Mouse (Mus musculus) lung, postnatal 25 days (tissue): ENCODE results near the gene Slc35f3.
A peak's percentile ranks its signal among the peaks of the same experiment; 100 is the strongest.
"Not testable (repeated sequence)": the region's sequence is repeated elsewhere in the genome, so short reads cannot be mapped to it uniquely, and the experiment has no call there.

ENCODE experiments used
- DNase-seq: peaks from one replicate; pipeline ENCODE4 v3.0.0; 2022; ENCODE audit warnings: low spot score

The Slc35f3 gene

DNA sequence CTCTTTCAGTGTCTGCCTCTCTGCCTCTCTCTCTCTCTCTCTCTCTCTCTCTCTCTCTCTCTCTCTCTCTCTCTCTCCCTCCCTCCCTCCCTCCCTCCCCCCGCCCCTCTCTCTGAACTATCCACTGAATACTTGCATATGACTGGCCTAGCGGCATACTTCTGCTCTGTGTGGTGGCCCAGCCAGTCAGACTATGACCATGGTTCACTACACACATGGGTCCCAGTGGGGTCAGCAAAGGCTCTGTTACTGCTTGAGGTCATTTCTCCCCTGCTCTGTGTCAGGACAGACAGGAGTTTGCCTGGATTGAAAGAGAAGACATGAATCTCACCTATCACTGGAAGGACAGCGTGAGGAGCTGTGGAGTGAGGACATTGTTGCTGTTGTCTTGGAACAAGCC lies 40.5 kb downstream of the Slc35f3 start:
- no peak for DNase-seq

DNA sequence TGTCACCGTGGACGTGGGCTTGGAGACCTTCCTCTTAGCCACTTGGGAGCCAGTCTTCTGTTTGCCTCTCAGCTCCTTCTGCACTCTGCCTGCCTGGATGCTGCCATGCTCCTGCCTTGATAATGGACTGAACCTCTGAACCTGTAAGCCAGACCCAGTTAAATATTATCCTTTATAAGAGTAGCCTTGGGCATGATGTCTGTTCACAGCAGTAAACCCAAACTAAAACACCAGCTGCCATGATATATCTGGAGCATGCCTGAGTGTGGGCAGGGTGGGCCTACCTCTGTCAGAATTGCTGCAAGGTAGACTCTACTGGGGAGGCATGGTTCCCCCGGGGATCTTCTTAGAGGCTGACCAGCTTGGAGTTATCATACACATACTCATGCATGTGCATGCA lies 41.0 kb downstream of the Slc35f3 start:
- DNase-seq: no peak

DNA sequence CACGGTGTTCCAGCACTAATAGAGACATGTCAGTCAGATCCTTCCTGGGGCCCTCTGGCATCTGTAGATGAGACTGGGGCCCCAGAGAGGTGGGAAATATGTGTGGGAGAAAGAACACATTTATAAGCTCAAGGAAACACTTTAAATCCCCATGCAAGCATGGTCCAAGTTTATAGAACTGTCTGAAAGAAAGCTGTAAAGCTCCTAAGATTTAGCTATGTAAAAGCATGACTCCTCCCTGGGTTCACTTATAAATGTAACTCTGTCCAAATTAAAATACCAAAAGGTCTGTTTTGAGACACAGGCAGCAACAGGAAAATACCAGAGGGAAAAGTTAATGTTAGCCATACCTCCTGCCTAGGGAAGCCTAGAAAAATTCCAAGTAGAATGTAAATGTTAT lies 42.8 kb downstream of the Slc35f3 start:
- no peak for DNase-seq

- no peak for DNase-seq
Observed at GRCm38 (mm10) chr8:126343427-126343826, 45.1 kb downstream of the Slc35f3 start.

DNA sequence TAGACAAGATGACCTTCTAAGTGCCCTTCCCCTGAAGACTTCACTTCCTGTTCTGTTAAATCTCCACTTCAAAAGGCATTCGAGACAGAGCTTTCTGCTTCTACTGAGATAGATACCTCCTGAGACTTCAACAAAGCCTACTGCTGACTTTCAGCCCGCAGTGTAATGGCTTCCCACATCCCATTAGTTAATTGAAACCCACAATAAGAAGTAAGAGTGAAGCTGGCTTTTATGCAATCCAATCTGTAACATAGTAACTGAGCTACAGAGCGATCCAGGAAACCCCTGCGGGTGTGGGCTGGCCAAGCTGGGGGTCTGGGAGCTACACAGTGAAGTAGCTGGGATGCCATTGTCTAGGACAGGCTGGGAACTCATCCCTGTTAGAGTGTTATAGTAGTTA lies 46.7 kb downstream of the Slc35f3 start:
- no peak for DNase-seq

DNA sequence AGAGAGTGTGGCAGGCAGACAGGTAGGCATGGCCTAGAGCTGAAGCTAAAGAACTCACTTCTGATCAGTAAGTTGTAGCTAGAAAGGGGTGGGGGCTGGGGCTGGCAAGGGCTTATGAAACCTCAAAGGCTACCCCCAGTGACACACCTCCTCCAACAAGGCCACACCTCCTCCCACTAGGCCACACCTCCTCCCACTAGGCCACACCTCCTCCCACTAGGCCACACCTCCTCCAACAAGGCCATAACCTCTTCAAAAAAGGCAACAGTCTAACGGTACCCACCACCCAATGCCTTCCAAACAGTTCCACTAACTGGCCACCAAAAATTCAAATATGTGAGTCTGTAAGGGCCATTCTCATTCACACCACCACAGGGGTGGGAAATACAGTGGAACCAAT lies 54.9 kb downstream of the Slc35f3 start:
- DNase-seq: no peak

DNA sequence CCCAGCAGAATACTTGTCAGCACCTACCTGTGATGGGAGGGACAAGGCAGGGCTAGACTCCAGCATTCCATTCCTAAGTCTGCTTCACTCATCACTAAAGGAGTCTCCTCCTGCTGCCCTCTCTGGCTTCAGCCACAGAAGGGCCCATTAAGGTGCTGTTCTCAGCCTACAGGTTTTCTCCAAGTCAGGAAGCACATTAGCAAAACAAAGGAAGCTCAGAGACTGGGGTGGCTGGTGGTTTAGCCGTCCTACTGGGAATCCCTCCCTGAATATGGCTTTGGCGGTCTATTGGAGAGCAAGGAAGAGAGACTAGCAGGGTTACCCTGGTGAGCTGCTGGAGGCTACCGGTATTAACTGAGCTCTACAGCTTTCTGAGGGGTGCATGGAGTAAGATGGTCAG lies 59.6 kb downstream of the Slc35f3 start:
- DNase-seq: no peak

DNA sequence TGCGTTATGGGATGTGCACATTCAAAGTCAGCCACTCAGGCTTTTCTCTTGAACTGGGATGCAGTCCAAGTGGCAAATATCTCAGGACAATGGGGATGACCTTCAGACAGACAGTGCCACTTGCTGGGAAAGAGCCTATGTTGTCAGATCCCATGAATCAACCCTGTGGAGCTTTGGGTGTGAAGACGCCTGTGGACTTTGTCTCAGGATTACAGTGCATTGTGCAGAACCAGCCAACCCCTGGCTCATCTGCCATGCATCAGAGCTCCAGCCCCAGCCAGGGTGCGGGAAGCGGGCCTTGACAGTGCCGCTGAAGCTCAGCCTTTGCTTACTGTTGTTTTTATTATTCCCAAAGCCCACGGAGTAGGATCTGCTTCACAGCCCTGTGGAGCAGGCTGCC lies 60.9 kb downstream of the Slc35f3 start:
- no peak for DNase-seq

- no peak for DNase-seq
Observed at GRCm38 (mm10) chr8:126360106-126360505, 61.7 kb downstream of the Slc35f3 start.

GRCm38 (mm10) chr8:126360701-126361100 lies 62.3 kb downstream of the Slc35f3 start:
- peak; percentile 35 for DNase-seq

DNA sequence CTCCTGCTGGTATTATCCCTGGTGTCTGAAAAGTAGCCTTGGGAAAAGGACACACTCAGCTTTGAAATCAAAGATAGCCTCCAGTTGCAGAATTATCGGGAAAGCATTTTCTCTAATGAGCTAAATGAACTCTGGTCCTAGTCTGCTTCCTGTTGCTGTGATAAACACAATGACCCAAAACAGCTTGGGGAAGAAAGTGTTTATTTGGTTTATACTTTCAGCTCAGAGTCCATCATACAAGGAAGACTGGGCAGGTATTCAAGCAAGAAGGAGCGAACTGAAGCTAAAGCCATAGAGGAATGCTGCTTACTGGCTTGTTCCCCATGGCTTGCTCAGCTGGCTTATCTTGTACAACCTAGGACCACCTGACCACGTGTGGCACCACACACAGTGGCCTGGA lies 67.9 kb downstream of the Slc35f3 start:
- DNase-seq: no peak

- DNase-seq: no peak
Observed at GRCm38 (mm10) chr8:126368349-126369054, 70.1 kb downstream of the Slc35f3 start.

DNA sequence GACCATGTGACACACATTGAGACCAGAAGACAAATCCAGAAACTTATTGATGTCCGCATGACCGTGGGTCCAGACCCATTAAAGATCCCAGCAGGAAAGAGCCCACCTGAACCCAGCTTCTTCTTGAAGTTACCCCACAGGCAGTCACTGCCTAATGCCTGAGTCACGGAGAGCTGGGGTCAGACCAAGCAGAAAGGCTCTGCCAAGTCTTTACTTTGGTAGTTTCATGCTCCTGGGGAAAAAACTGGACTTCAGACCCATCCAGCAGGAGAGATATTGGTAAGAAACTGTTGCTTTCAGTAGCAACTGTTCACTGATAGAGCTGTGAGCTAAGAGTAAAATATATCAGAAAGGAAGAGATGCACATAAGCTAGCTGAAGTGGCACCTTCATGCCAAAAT lies 73.5 kb downstream of the Slc35f3 start:
- DNase-seq: no peak

- no peak for DNase-seq
Observed at GRCm38 (mm10) chr8:126379580-126379979, 81.2 kb downstream of the Slc35f3 start.

GRCm38 (mm10) chr8:126380141-126380540 lies 81.8 kb downstream of the Slc35f3 start:
- no peak for DNase-seq

DNA sequence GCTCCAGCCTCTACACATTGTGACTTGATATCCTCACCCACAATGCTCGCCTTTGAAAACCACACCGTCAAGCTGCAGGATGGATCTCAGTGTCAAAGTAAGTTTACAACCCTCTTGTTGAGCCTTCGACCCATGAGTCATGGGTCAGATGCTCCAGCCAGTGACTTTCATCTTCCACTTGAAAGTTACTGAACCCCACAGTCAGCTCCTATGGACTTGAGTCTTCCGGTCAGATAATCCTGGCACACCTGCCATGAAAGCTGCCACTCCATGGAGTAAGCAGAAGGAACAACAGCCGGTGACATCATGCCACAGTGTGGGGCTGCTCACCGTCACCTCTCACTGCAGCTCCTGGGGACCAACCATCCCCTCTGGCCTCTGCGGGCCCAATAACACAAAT lies 82.9 kb downstream of the Slc35f3 start:
- no peak for DNase-seq

GRCm38 (mm10) chr8:126382216-126382615 lies 83.9 kb downstream of the Slc35f3 start:
- DNase-seq: no peak

- peak; percentile 16 for DNase-seq
Observed at GRCm38 (mm10) chr8:126382749-126383148, 84.4 kb downstream of the Slc35f3 start.

GRCm38 (mm10) chr8:126387566-126387965 lies 89.2 kb downstream of the Slc35f3 start:
- DNase-seq: no peak

DNA sequence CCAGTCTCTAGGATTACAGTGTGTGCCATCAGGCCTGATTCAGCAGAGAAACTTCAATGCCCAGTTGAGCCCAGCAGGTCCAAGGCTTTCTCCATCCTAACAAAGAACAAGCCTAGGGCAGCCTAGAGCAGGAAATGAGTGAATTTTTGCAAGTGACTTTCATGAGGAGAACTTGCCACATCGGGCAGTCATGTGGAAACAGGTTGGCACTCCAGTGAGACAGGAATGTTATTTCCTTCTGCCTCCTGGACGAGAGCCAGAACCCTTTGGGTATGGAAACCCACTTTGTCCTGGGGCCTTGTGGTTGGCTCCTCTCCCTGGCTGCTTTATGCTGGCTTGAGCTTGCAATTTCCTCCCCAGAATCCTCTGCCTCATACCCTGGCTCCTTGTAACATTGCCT lies 93.2 kb downstream of the Slc35f3 start:
- peak; percentile 9 for DNase-seq

- no peak for DNase-seq
Observed at GRCm38 (mm10) chr8:126395386-126395785, 97.0 kb downstream of the Slc35f3 start.

DNA sequence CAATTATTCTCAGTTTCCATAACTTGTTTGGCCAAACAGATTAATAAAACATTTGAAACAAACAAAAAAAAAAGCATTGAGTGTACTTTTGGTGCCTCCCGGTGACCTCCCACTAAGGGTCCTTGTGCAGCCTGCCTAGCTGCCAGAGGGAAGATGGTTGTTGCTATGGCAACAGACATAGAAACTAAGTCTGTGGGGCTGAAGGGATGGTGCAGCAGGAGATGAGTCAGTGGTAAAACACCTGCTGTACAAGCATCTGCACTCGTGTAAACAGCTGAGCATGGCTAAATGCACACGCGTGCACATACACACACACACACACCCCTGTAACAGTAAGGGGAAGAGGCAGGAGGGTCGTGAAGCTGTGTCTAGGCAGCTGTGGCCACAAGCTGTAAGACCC lies 97.6 kb downstream of the Slc35f3 start:
- DNase-seq: no peak

DNA sequence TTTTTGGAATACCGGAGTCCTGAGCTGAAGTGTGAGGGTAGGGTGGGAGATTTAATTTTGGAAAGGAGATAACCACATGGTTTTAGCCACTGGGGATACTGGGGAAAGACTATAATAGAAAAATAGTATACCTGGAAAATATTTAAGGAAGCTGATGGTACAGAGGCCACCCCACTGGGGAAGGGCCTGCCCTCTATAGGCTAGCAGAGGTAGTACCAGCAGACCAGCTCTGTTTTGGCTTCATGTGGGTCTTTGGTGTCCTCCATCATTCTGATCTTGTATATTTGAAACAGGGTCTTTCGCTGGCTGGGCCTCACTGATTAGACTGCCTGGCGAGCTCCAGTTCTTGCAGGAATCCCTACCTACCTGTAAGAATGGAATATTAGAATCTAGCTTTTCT lies 100.0 kb downstream of the Slc35f3 start:
- DNase-seq: no peak

DNA sequence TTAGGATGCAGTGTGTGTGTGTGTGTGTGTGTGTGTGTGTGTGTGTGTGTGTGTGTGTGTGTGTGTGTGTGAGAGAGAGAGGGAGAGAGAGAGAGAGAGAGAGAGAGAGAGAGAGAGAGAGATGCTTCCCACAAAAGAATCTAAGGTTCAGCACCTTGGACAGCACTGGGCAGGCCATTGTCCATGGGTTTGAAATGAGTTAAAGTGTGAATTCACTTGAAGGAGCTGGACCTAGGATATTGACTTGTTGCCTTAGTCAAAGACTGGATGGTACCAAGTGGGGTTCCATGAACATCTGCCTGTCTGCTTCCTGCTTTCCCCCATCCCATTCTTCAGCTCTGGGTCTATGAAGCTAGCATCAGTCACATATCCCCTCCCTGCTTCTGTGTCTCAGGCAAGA lies 106.2 kb downstream of the Slc35f3 start:
- not testable (repeated sequence) for DNase-seq

- no peak for DNase-seq
Observed at GRCm38 (mm10) chr8:126405030-126405429, 106.7 kb downstream of the Slc35f3 start.
